Mouse (Mus musculus): ENCODE results near the gene Serpina3a. TPM values are rescaled to one million over a fixed set of nuclear protein-coding genes. Genes with fewer than 3 reads are reported as not detected.
"Not testable (repeated sequence)": the region's sequence is repeated elsewhere in the genome, so short reads cannot be mapped to it uniquely, and the experiment has no call there.

The Serpina3a gene
- total RNA-seq (2021): not detected
- long read RNA-seq, experiment 1: 0 reads
- long read RNA-seq, experiment 2: 0 reads

- DNase-seq (ENCODE audit: low spot score in 2 of 2): not testable (repeated sequence)
These were observed at the start of gene Serpina3a for GRCm38 (mm10) chr12:104112333-104112732. TSS of gene Serpina3a (plus strand) at chr12:104112724.

GRCm38 (mm10) chr12:104064532-104064931 is 48.0 kb upstream of the Serpina3a start:
- DNase-seq (ENCODE audit: low spot score in 2 of 2): no peak

GRCm38 (mm10) chr12:104064996-104065395 is 47.5 kb upstream of the Serpina3a start:
- DNase-seq (ENCODE audit: low spot score in 2 of 2): no peak

GRCm38 (mm10) chr12:104066241-104066640 is 46.3 kb upstream of the Serpina3a start:
- DNase-seq (ENCODE audit: low spot score in 2 of 2): peak; percentile 70 to 72

GRCm38 (mm10) chr12:104067549-104067948 is 45.0 kb upstream of the Serpina3a start:
- peak; percentile 23 to 28 for DNase-seq (ENCODE audit: low spot score in 2 of 2)

- peak; percentile 72 to 81 for DNase-seq (ENCODE audit: low spot score in 2 of 2)
These were observed 42.9 kb upstream of the Serpina3a start for GRCm38 (mm10) chr12:104069620-104070019.

GRCm38 (mm10) chr12:104071708-104072107 is 40.8 kb upstream of the Serpina3a start:
- no peak for DNase-seq (ENCODE audit: low spot score in 2 of 2)

GRCm38 (mm10) chr12:104072286-104072685 is 40.2 kb upstream of the Serpina3a start:
- DNase-seq (ENCODE audit: low spot score in 2 of 2): no peak

- DNase-seq (ENCODE audit: low spot score in 2 of 2): no peak
These were observed 22.4 kb upstream of the Serpina3a start for GRCm38 (mm10) chr12:104090119-104090518.

GRCm38 (mm10) chr12:104091303-104091702 is 21.2 kb upstream of the Serpina3a start:
- no peak for DNase-seq (ENCODE audit: low spot score in 2 of 2)

- DNase-seq (ENCODE audit: low spot score in 2 of 2): no peak
These were observed 11.8 kb upstream of the Serpina3a start, which contains the start of gene Serpina5 for GRCm38 (mm10) chr12:104100768-104101167. TSS of gene Serpina5 (plus strand) at chr12:104101113.

GRCm38 (mm10) chr12:104105847-104106246 is 6.7 kb upstream of the Serpina3a start:
- no peak for DNase-seq (ENCODE audit: low spot score in 2 of 2)

- DNase-seq (ENCODE audit: low spot score in 2 of 2): no peak
These were observed 5.6 kb upstream of the Serpina3a start for GRCm38 (mm10) chr12:104106919-104107318.

- no peak for DNase-seq (ENCODE audit: low spot score in 2 of 2)
These were observed 4.0 kb upstream of the Serpina3a start for GRCm38 (mm10) chr12:104108507-104108906.

- DNase-seq (ENCODE audit: low spot score in 2 of 2): no peak
These were observed 2.5 kb downstream of the Serpina3a start for GRCm38 (mm10) chr12:104114921-104115579.

- DNase-seq (ENCODE audit: low spot score in 2 of 2): no peak
These were observed 10.6 kb downstream of the Serpina3a start for GRCm38 (mm10) chr12:104123097-104123496.

GRCm38 (mm10) chr12:104123996-104124395 is 11.5 kb downstream of the Serpina3a start:
- DNase-seq (ENCODE audit: low spot score in 2 of 2): no peak

- DNase-seq (ENCODE audit: low spot score in 2 of 2): no peak
These were observed 12.6 kb downstream of the Serpina3a start for GRCm38 (mm10) chr12:104125021-104125560.

- no peak for DNase-seq (ENCODE audit: low spot score in 2 of 2)
These were observed 15.2 kb downstream of the Serpina3a start, which contains the start of gene Serpina3b for GRCm38 (mm10) chr12:104127696-104128095. TSS of gene Serpina3b (plus strand) at chr12:104127996.

GRCm38 (mm10) chr12:104131041-104131440 is 18.5 kb downstream of the Serpina3a start:
- no peak for DNase-seq (ENCODE audit: low spot score in 2 of 2)

- DNase-seq (ENCODE audit: low spot score in 2 of 2): no peak
These were observed 25.7 kb downstream of the Serpina3a start for GRCm38 (mm10) chr12:104138216-104138615.

- peak in 1 of 2 experiments; percentile 5 for DNase-seq (ENCODE audit: low spot score in 2 of 2)
These were observed 28.1 kb downstream of the Serpina3a start for GRCm38 (mm10) chr12:104140543-104141103.
